Mouse (Mus musculus): ENCODE results near the gene Rnf114. TPM values are rescaled to one million over a fixed set of nuclear protein-coding genes. Genes with fewer than 3 reads are reported as not detected.

The Rnf114 gene
- total and polyA plus RNA-seq, 3 experiments, result 40.8 to 50.4 (median 45.6) TPM

DNA sequence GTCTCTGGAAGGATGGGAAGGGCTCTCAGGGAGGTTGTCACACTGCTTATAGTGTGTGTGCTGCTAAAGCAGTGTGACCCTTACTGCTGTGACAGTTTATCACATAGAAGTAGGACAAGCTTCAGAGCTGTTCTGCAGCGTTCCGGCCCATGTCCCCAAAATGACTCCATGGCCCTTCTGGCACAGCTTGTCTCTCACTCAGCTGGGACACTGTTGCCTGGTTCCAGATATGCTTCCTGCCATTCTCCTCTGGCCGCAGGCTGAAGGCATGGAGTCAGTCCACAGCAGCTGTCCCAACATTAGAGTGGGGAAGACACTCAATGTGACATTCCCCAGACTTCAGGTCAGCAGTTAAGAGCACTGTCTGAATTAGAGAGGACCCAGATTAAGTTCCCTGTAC, 33.9 kb upstream of the Rnf114 start:
- H3K27ac ChIP-seq (ENCODE audit: insufficient read depth, low read depth), result no peak overlapping the region
- dilution Hi-C loops (cut with MboI; ENCODE audit: extremely low pct_ligation_motif_present, extremely low pct_unique_long_range_greater_than_20kb, low sequenced_read_pairs) (no loop called here), in situ Hi-C loops (cut with MboI; ENCODE audit: low pct_ligation_motif_present, low pct_unique_long_range_greater_than_20kb, low sequenced_read_pairs) (loop anchor here (5.0 kb wide), 1 partner anchor 36 kb away; the partner anchor contains the start of gene Slc9a8)
- TF ChIP-seq POLR2AphosphoS2 (IDR thresholded peaks at IDR 0.05; ENCODE audit: low read depth, low read length) (no peak), GABPA (IDR thresholded peaks at IDR 0.05; ENCODE audit: insufficient replicate concordance, low read depth, low read length) (no peak), MYC (IDR thresholded peaks at IDR 0.05; ENCODE audit: low read depth, low read length) (no peak), MAZ (IDR thresholded peaks at IDR 0.05; ENCODE audit: low read depth, low read length) (no peak), ZNF384 (IDR thresholded peaks at IDR 0.05; ENCODE audit: low read depth, low read length) (no peak), JUND (conservative IDR thresholded peaks at IDR 0.05; ENCODE audit: low read depth, low read length) (no peak), E2F4 (IDR thresholded peaks at IDR 0.05; ENCODE audit: insufficient replicate concordance, low read depth, low read length) (no peak), CHD1 (IDR thresholded peaks at IDR 0.05; ENCODE audit: low read depth, low read length) (no peak), USF2 (conservative IDR thresholded peaks at IDR 0.05; ENCODE audit: low read depth, low read length) (no peak), UBTF (IDR thresholded peaks at IDR 0.05; ENCODE audit: low read depth, low read length) (no peak), ZMIZ1 (IDR thresholded peaks at IDR 0.05; ENCODE audit: low read depth, low read length) (no peak), EP300 (IDR thresholded peaks at IDR 0.05; ENCODE audit: low read length) (no peak), ZKSCAN1 (IDR thresholded peaks at IDR 0.05; ENCODE audit: borderline replicate concordance, low read depth, low read length) (no peak), JUN (IDR thresholded peaks at IDR 0.05; ENCODE audit: insufficient read depth, low read depth, low read length) (no peak), ZC3H11A (IDR thresholded peaks at IDR 0.05; ENCODE audit: low read depth, low read length) (no peak), HCFC1 (IDR thresholded peaks at IDR 0.05; ENCODE audit: low read depth, low read length) (no peak)
- no peak overlapping the region for H3K4me2 ChIP-seq (ENCODE audit: insufficient read depth, low read depth, poor library complexity, severe bottlenecking)
- H3K79me2 ChIP-seq (replicated peaks; ENCODE audit: control insufficient read depth, extremely low read depth, insufficient read depth, poor library complexity, severe bottlenecking), result no peaks in the 10 kb centered on the region
- H3K4me3 ChIP-seq (replicated peaks in 1 of 3; ENCODE audit: low read depth in 2 of 3, low read length in 2 of 3, poor library complexity in 1 of 3), result no peak overlapping the region
- no peaks in the 10 kb centered on the region for H3K9me3 ChIP-seq (replicated peaks; ENCODE audit: low read length)
- H3K27me3 ChIP-seq (replicated peaks), result no peaks in the 10 kb centered on the region
- H3K4me1 ChIP-seq (ENCODE audit: control insufficient read depth in 1 of 2, insufficient read depth in 2 of 2), result peaks cover 0 to 2% of the 10 kb centered on the region in 2 experiments; a peak in 1 of 4 replicates
- no peak for DNase-seq (ENCODE audit: extremely low read depth)
- H3K9ac ChIP-seq (ENCODE audit: insufficient read depth, low read depth), result no peak overlapping the region
- H3K36me3 ChIP-seq (replicated peaks in 1 of 2; ENCODE audit: control insufficient read depth in 1 of 2, insufficient read depth in 1 of 2, low read length in 1 of 2), result peaks cover 74 to 90% of the 10 kb centered on the region in 2 experiments

GRCm38 (mm10) chr2:167459071-167459865, 33.2 kb upstream of the Rnf114 start:
- DNase-seq (ENCODE audit: extremely low read depth), result no peak
- Histone ChIP-seq H3K4me3 (replicated peaks in 1 of 3; ENCODE audit: low read depth in 2 of 3, low read length in 2 of 3, poor library complexity in 1 of 3) (no peak overlapping the region), H3K36me3 (replicated peaks in 1 of 2; ENCODE audit: control insufficient read depth in 1 of 2, insufficient read depth in 1 of 2, low read length in 1 of 2) (peaks cover 66 to 87% of the 10 kb centered on the region in 2 experiments), H3K4me2 (ENCODE audit: insufficient read depth, low read depth, poor library complexity, severe bottlenecking) (no peak overlapping the region), H3K4me1 (ENCODE audit: control insufficient read depth in 1 of 2, insufficient read depth in 2 of 2) (peaks cover 0 to 2% of the 10 kb centered on the region in 2 experiments; a peak in 1 of 4 replicates), H3K79me2 (replicated peaks; ENCODE audit: control insufficient read depth, extremely low read depth, insufficient read depth, poor library complexity, severe bottlenecking) (no peaks in the 10 kb centered on the region), H3K27ac (ENCODE audit: insufficient read depth, low read depth) (no peak overlapping the region), H3K27me3 (replicated peaks) (no peaks in the 10 kb centered on the region), H3K9ac (ENCODE audit: insufficient read depth, low read depth) (no peak overlapping the region), H3K9me3 (replicated peaks; ENCODE audit: low read length) (no peaks in the 10 kb centered on the region)
- no peak for TF ChIP-seq PAX5 (IDR thresholded peaks at IDR 0.05; ENCODE audit: low read length)
- TF ChIP-seq GABPA (IDR thresholded peaks at IDR 0.05; ENCODE audit: insufficient replicate concordance, low read depth, low read length), result no peak
- TF ChIP-seq MYC (IDR thresholded peaks at IDR 0.05; ENCODE audit: low read depth, low read length), result no peak
- TF ChIP-seq USF2 (conservative IDR thresholded peaks at IDR 0.05; ENCODE audit: low read depth, low read length), result no peak
- no peak for TF ChIP-seq RAD21 (IDR thresholded peaks at IDR 0.05; ENCODE audit: low read depth, low read length)
- TF ChIP-seq MEF2A (IDR thresholded peaks at IDR 0.05; ENCODE audit: borderline replicate concordance, low read depth, low read length), result no peak
- no peak for TF ChIP-seq CTCF (conservative IDR thresholded peaks at IDR 0.05 in 1 of 2, IDR thresholded peaks at IDR 0.05 in 1 of 2; ENCODE audit: low read depth in 2 of 2, low read length in 2 of 2)
- TF ChIP-seq TBP (conservative IDR thresholded peaks at IDR 0.05; ENCODE audit: low read depth, low read length), result no peak
- no peak for TF ChIP-seq SMC3 (IDR thresholded peaks at IDR 0.05; ENCODE audit: low read depth, low read length)
- no peak for TF ChIP-seq USF1 (IDR thresholded peaks at IDR 0.05; ENCODE audit: low read depth, low read length)
- no peak for TF ChIP-seq BHLHE40 (IDR thresholded peaks at IDR 0.05; ENCODE audit: low read depth, low read length)
- in situ Hi-C loops (cut with MboI; ENCODE audit: low pct_ligation_motif_present, low pct_unique_long_range_greater_than_20kb, low sequenced_read_pairs) (loop anchor here (5.0 kb wide), 1 partner anchor 37 kb away; the partner anchor contains the start of gene Slc9a8), dilution Hi-C loops (cut with MboI; ENCODE audit: extremely low pct_ligation_motif_present, extremely low pct_unique_long_range_greater_than_20kb, low sequenced_read_pairs) (no loop called here)
